Mouse (Mus musculus): ENCODE data around the gene Zdhhc21. TPM values are rescaled to one million over a fixed set of nuclear protein-coding genes. Genes with fewer than 3 reads are reported as not detected.

Zdhhc21 gene
- total RNA-seq, 2 experiments from 2014 or later = 19.8 to 20.3 TPM

- no peak for DNase-seq
These were observed 97.2 kb downstream of the Zdhhc21 start for GRCm38 (mm10) chr4:82762430-82763119.

GRCm38 (mm10) chr4:82756295-82756626, 103.5 kb downstream of the Zdhhc21 start:
- DNase-seq = no peak

GRCm38 (mm10) chr4:82755616-82756294, 104.0 kb downstream of the Zdhhc21 start:
- DNase-seq = no peak

Other genes starting within 250 kb of the Zdhhc21 start
- gene Nfib, start 154.2 kb downstream of the Zdhhc21 start, total RNA-seq (2021) = 100 to 1,000 TPM; 208 to 209 TPM
- gene Cer1, start 25.2 kb upstream of the Zdhhc21 start, total RNA-seq (2021) = not detected
- 1 to 10 TPM; 5.1 to 5.9 TPM for gene Frem1, start 192.4 kb upstream of the Zdhhc21 start, total RNA-seq (2021)